Mouse (Mus musculus): ENCODE results near the gene Ddb1.

- no peak for TF ChIP-seq POLR2A (IDR thresholded peaks at IDR 0.05; ENCODE audit: insufficient read depth, low read depth, low read length)
- no peak for TF ChIP-seq EP300 (IDR thresholded peaks at IDR 0.05; ENCODE audit: insufficient read depth, low read depth, low read length)
Measured at GRCm38 (mm10) chr19:10634106-10634871, 29.2 kb downstream of the Ddb1 start, which contains the start of gene Vwce.
